Mouse (Mus musculus) midbrain, embryonic 16.5 days (tissue): ENCODE results near the gene Pomt2. TPM values are rescaled to one million over a fixed set of nuclear protein-coding genes. Genes with fewer than 3 reads are reported as not detected.

ENCODE experiments used
- ATAC-seq: fragments of 200-750 bp; cut with Nextera tagmentation; 2 replicates; pipeline ENCODE4 v1.8.0; 2017; ENCODE audit warnings: moderate TSS enrichment
- H3K27ac ChIP-seq: fragments of 300-500 bp; sonication (generic); 2 replicates; pipeline ENCODE4 v1.5.1; 2014; ENCODE audit warnings: mild to moderate bottlenecking, low read length, mixed read lengths
- H3K27me3 ChIP-seq: fragments of 300-500 bp; sonication (generic); 2 replicates; pipeline ENCODE4 v1.6.1; 2014; ENCODE audit warnings: low read depth, low read length, mixed read lengths; ENCODE audit not compliant: control insufficient read depth, insufficient read depth
- H3K36me3 ChIP-seq: fragments of 300-500 bp; sonication (generic); 2 replicates; pipeline ENCODE4 v1.6.1; 2014; ENCODE audit warnings: mild to moderate bottlenecking, low read length, moderate library complexity, mixed read lengths; ENCODE audit not compliant: control insufficient read depth, insufficient read depth
- H3K4me1 ChIP-seq: fragments of 300-500 bp; sonication (generic); 2 replicates; pipeline ENCODE4 v1.6.1; 2014; ENCODE audit warnings: mild to moderate bottlenecking, low read length, mixed read lengths; ENCODE audit not compliant: control insufficient read depth, insufficient read depth
- H3K4me2 ChIP-seq: fragments of 300-500 bp; sonication (generic); 2 replicates; pipeline ENCODE4 v1.6.1; 2014; ENCODE audit warnings: mild to moderate bottlenecking, low read length, mixed read lengths
- H3K4me3 ChIP-seq: fragments of 300-500 bp; sonication (generic); 2 replicates; pipeline ENCODE4 v1.5.1; 2014; ENCODE audit warnings: low read depth, mild to moderate bottlenecking, low read length, moderate library complexity, mixed read lengths
- H3K9ac ChIP-seq: fragments of 300-500 bp; sonication (generic); 2 replicates; pipeline ENCODE4 v1.6.1; 2014; ENCODE audit warnings: low read depth, low read length, mixed read lengths
- H3K9me3 ChIP-seq: fragments of 300-500 bp; sonication (generic); replicated peaks from 2 replicates; pipeline ENCODE4 v1.6.1; 2014; ENCODE audit warnings: mild to moderate bottlenecking, low read length, mixed read lengths; ENCODE audit not compliant: control insufficient read depth, poor library complexity, severe bottlenecking
- WGBS: fragments of 180-500 bp; shearing (Covaris S2); extraction: QIAGEN DNeasy Blood & Tissue Kit; methylation state at CpG from one replicate; pipeline ENCODE4 v1.1.7; 2014; 5-methylcytosine and 5-hydroxymethylcytosine counted together
- polyA plus RNA-seq: library from polyadenylated mRNA; unstranded; fragments of >200 nt; fragmentation: Nextera tagmentation; extraction: Ambion mirVana; gene quantifications from 2 replicates; pipeline ENCODE4 v1.2.1, GENCODE M21; 2015

Pomt2 gene
- polyA plus RNA-seq, 1 experiment from 2014 or later, result 16.1 TPM

- Histone ChIP-seq H3K4me3 (no peak overlapping the region), H3K27ac (no peak overlapping the region), H3K9me3 (no peaks in the 10 kb centered on the region), H3K4me2 (no peak overlapping the region), H3K4me1 (no peaks in the 10 kb centered on the region; the same call in 1 of the 2 replicates), H3K36me3 (peaks cover 10% of the 10 kb centered on the region; the same call in 1 of the 2 replicates), H3K9ac (no peak overlapping the region), H3K27me3 (no peaks in the 10 kb centered on the region)
- no peak for ATAC-seq
- WGBS, result 95% methylated on average over 9 of the region's 9 CpGs
Observed at GRCm38 (mm10) chr12:87132784-87133183, 15.0 kb downstream of the Pomt2 start.

GRCm38 (mm10) chr12:87132210-87132609 lies 15.6 kb downstream of the Pomt2 start:
- H3K27ac ChIP-seq, result no peak overlapping the region
- H3K9me3 ChIP-seq, result no peaks in the 10 kb centered on the region
- WGBS, result 91% methylated on average over 6 of the region's 6 CpGs
- no peak overlapping the region for H3K9ac ChIP-seq
- no peak overlapping the region for H3K4me2 ChIP-seq
- H3K4me3 ChIP-seq, result no peak overlapping the region
- no peaks in the 10 kb centered on the region for H3K4me1 ChIP-seq
- no peak for ATAC-seq
- H3K36me3 ChIP-seq, result peaks cover 11% of the 10 kb centered on the region; the same call in 1 of the 2 replicates
- H3K27me3 ChIP-seq, result no peaks in the 10 kb centered on the region

- Histone ChIP-seq H3K27ac (no peak overlapping the region), H3K9ac (no peak overlapping the region), H3K36me3 (peaks cover 11% of the 10 kb centered on the region; the same call in 1 of the 2 replicates), H3K4me1 (no peaks in the 10 kb centered on the region), H3K9me3 (no peaks in the 10 kb centered on the region), H3K4me2 (no peak overlapping the region), H3K4me3 (no peak overlapping the region), H3K27me3 (no peaks in the 10 kb centered on the region)
- 52% methylated on average over 3 of the region's 3 CpGs for WGBS
- no peak for ATAC-seq
Observed at GRCm38 (mm10) chr12:87131619-87132018, 16.1 kb downstream of the Pomt2 start.

GRCm38 (mm10) chr12:87131181-87131580 lies 16.6 kb downstream of the Pomt2 start:
- 40% methylated on average over 2 of the region's 2 CpGs for WGBS

GRCm38 (mm10) chr12:87130224-87130623 lies 17.5 kb downstream of the Pomt2 start:
- H3K27ac ChIP-seq, result no peak overlapping the region
- H3K9me3 ChIP-seq, result no peaks in the 10 kb centered on the region
- H3K4me1 ChIP-seq, result no peaks in the 10 kb centered on the region
- no peak overlapping the region for H3K4me2 ChIP-seq
- H3K4me3 ChIP-seq, result no peak overlapping the region
- no peak overlapping the region for H3K9ac ChIP-seq
- ATAC-seq, result no peak
- 93% methylated on average over 4 of the region's 4 CpGs for WGBS
- peaks cover 11% of the 10 kb centered on the region; the same call in 1 of the 2 replicates for H3K36me3 ChIP-seq
- no peaks in the 10 kb centered on the region for H3K27me3 ChIP-seq

More at GRCm38 (mm10) chr12:87131181-87131580, 16.6 kb downstream of the Pomt2 start:
- Histone ChIP-seq H3K27me3 (no peaks in the 10 kb centered on the region), H3K4me2 (no peak overlapping the region), H3K9me3 (no peaks in the 10 kb centered on the region), H3K4me1 (no peaks in the 10 kb centered on the region), H3K4me3 (no peak overlapping the region), H3K9ac (no peak overlapping the region), H3K36me3 (peaks cover 11% of the 10 kb centered on the region; the same call in 1 of the 2 replicates), H3K27ac (no peak overlapping the region)
- ATAC-seq, result no peak

- Histone ChIP-seq H3K27me3 (no peaks in the 10 kb centered on the region), H3K4me3 (no peak overlapping the region), H3K36me3 (peaks cover 13% of the 10 kb centered on the region; the same call in 1 of the 2 replicates), H3K9ac (no peak overlapping the region), H3K4me2 (no peak overlapping the region), H3K4me1 (no peaks in the 10 kb centered on the region), H3K27ac (no peak overlapping the region), H3K9me3 (no peaks in the 10 kb centered on the region)
- WGBS, result 46% methylated on average over 4 of the region's 4 CpGs
- no peak for ATAC-seq
Observed at GRCm38 (mm10) chr12:87127256-87127655, 20.5 kb downstream of the Pomt2 start.

- H3K36me3 ChIP-seq, result peaks cover 15% of the 10 kb centered on the region; the same call in 1 of the 2 replicates
- no peaks in the 10 kb centered on the region for H3K4me1 ChIP-seq
- no peak overlapping the region for H3K27ac ChIP-seq
- H3K9me3 ChIP-seq, result no peaks in the 10 kb centered on the region
- ATAC-seq, result no peak
- WGBS, result 95% methylated on average over 4 of the region's 4 CpGs
- H3K4me2 ChIP-seq, result no peak overlapping the region
- H3K9ac ChIP-seq, result no peak overlapping the region
- H3K27me3 ChIP-seq, result no peaks in the 10 kb centered on the region
- H3K4me3 ChIP-seq, result no peak overlapping the region
Observed at GRCm38 (mm10) chr12:87121918-87122589, 25.7 kb downstream of the Pomt2 start.

- 27% methylated on average over 3 of the region's 3 CpGs for WGBS
- Histone ChIP-seq H3K27me3 (no peaks in the 10 kb centered on the region), H3K36me3 (peaks cover 10% of the 10 kb centered on the region), H3K9me3 (no peaks in the 10 kb centered on the region), H3K9ac (no peak overlapping the region), H3K27ac (no peak overlapping the region), H3K4me2 (no peak overlapping the region), H3K4me3 (no peak overlapping the region), H3K4me1 (no peaks in the 10 kb centered on the region)
- peak; percentile 76 for ATAC-seq
Observed at GRCm38 (mm10) chr12:87107357-87107977, 40.3 kb downstream of the Pomt2 start.

- Histone ChIP-seq H3K36me3 (peaks cover 2% of the 10 kb centered on the region; the same call in 1 of the 2 replicates), H3K4me1 (peaks cover 6% of the 10 kb centered on the region), H3K27ac (no peak overlapping the region), H3K9me3 (no peaks in the 10 kb centered on the region), H3K4me3 (no peak overlapping the region), H3K9ac (no peak overlapping the region), H3K27me3 (peaks cover 9% of the 10 kb centered on the region; the same call in 1 of the 2 replicates), H3K4me2 (no peak overlapping the region)
- no peak for ATAC-seq
- 92% methylated on average over 4 of the region's 4 CpGs for WGBS
Observed at GRCm38 (mm10) chr12:87104796-87105195, 43.0 kb downstream of the Pomt2 start.
